Mouse (Mus musculus) lung, postnatal 0 days (tissue): Measurements from ENCODE around the gene Slc39a5. TPM values are rescaled to one million over a fixed set of nuclear protein-coding genes. Genes with fewer than 3 reads are reported as not detected.

Source experiments
- ATAC-seq: fragments of 200-750 bp; cut with Nextera tagmentation; 2 replicates; pipeline ENCODE4 v1.8.0; 2017; ENCODE audit warnings: moderate library complexity
- DNase-seq: peaks from one replicate; pipeline ENCODE4 v3.0.0-alpha.2; 2016; ENCODE audit warnings: low spot score
- H3K27ac ChIP-seq: fragments of 300-500 bp; sonication (generic); 2 replicates; pipeline ENCODE4 v1.5.1; 2014; ENCODE audit warnings: antibody characterized with exemption, mild to moderate bottlenecking, low read length, mixed read lengths
- H3K27me3 ChIP-seq: fragments of 300-500 bp; sonication (generic); replicated peaks from 2 replicates; pipeline ENCODE4 v1.6.1; 2014; ENCODE audit warnings: low read length, mixed read lengths; ENCODE audit not compliant: insufficient read depth
- H3K36me3 ChIP-seq: fragments of 300-500 bp; sonication (generic); 2 replicates; pipeline ENCODE4 v1.6.1; 2014; ENCODE audit warnings: low read length, mixed read lengths; ENCODE audit not compliant: insufficient read depth
- H3K4me1 ChIP-seq: fragments of 300-500 bp; sonication (generic); 2 replicates; pipeline ENCODE4 v1.6.1; 2014; ENCODE audit warnings: antibody characterized with exemption, low read depth, low read length, mixed read lengths; ENCODE audit not compliant: insufficient read depth
- H3K4me2 ChIP-seq: fragments of 300-500 bp; sonication (generic); replicated peaks from 2 replicates; pipeline ENCODE4 v1.6.1; 2014; ENCODE audit warnings: low read depth, mild to moderate bottlenecking, low read length, moderate library complexity, mixed read lengths
- H3K4me3 ChIP-seq: fragments of 300-500 bp; sonication (generic); 2 replicates; pipeline ENCODE4 v1.5.1; 2014; ENCODE audit warnings: low read depth, low read length
- H3K9ac ChIP-seq: fragments of 300-500 bp; sonication (generic); replicated peaks from 2 replicates; pipeline ENCODE4 v1.6.1; 2014; ENCODE audit warnings: low read depth, mild to moderate bottlenecking
- H3K9me3 ChIP-seq: fragments of 300-500 bp; sonication (generic); 2 replicates; pipeline ENCODE4 v1.6.1; 2016; ENCODE audit warnings: low read length, mixed read lengths
- CTCF ChIP-seq: IDR thresholded peaks from 2 replicates; pipeline ENCODE4 v1.5.1; 2016; ENCODE audit warnings: antibody characterized with exemption, mild to moderate bottlenecking
- EP300 ChIP-seq: IDR thresholded peaks from 2 replicates; pipeline ENCODE4 v1.6.1; 2016; ENCODE audit warnings: antibody characterized with exemption, mild to moderate bottlenecking, control low read depth
- WGBS: fragments of 180-500 bp; shearing (Covaris S2); extraction: QIAGEN DNeasy Blood & Tissue Kit; methylation state at CpG from one replicate; pipeline ENCODE4 v1.1.7; 2014; 5-methylcytosine and 5-hydroxymethylcytosine counted together
- polyA plus RNA-seq: library from polyadenylated mRNA; unstranded; fragments of >200 nt; fragmentation: Nextera tagmentation; extraction: Ambion mirVana; gene quantifications from 2 replicates; pipeline ENCODE4 v1.2.1, GENCODE M21; 2015

The Slc39a5 gene
- polyA plus RNA-seq, 1 experiment from 2014 or later, result not detected

DNA sequence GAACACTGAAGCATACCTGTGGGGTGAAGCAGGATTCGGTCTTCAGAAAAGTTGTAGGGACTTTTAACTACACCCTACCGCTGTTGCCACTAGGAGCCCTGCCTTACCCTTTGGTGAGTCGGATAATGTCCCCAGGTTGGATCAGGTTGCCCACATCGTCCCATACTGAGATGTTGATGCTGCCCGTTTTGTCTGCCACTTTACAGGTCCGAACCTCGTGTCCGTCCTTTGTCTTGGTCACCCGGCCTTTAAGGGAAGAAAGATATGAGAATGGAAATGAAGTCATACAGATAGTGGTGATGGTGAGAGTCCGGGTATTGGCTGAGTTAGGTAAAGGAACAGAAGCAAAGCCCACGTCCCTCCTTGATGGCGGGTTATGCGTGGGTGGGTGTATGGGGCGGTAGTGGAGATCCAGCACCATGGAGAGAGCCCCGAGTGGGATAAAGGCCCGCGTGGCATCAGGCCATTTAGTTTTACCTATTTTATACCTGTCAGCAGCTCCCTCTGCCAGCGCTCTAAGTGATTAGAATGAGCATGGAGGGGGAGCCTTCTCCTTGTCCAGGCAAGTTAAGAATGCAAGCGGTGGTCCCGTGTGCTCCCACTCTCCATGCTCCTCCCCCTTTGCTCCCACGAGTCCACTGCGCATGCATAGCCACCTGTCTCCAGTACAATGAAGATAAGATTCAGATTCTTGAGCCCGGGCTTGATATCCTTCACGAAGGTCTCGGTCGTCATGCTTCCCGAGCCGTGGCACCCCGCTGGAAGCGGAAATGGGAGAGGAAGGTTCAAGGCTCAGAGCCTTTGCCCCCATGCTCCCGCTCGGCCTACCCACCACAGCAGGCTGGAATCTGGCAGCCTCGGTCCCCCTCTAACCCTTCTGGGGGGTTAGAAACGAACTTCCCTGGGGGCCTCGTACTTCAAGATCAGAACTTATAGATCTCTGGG is 7.8 kb upstream of the Slc39a5 start:
- no peaks in the 10 kb centered on the region for H3K9me3 ChIP-seq
- peaks cover 10% of the 10 kb centered on the region; the same call in 1 of the 2 replicates for H3K4me1 ChIP-seq
- H3K27me3 ChIP-seq, result no peaks in the 10 kb centered on the region
- 17% methylated on average over 35 of the region's 35 CpGs for whole genome bisulfite sequencing
- no peak for TF ChIP-seq EP300
- TF ChIP-seq CTCF, result no peak
- H3K4me3 ChIP-seq, result peak overlapping the region; percentile 81
- no peak for ATAC-seq
- H3K9ac ChIP-seq, result peak overlapping the region; percentile 59
- peak overlapping the region; percentile 84 for H3K4me2 ChIP-seq
- peak; percentile 21 for DNase-seq
- peak overlapping the region; percentile 35; the same call in 1 of the 2 replicates for H3K27ac ChIP-seq
- H3K36me3 ChIP-seq, result peaks cover 7% of the 10 kb centered on the region

DNA sequence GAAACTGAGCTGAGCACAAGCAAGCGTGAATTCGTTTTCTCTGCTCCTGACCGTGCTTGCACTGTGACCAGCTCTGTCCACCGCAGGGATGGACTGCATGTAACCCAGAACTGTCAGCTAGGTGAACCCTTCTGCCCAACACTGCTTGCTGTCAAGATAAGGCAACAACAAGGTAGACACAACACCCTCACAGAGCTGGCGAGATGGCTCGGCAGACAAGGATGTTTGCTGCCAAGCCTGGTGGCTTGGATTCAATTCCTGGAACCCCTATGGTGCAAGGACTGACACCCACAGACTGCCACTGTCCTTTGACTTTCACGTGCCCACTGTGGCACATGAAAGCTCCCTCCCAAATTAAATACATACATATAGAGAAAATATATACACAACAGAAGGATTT is 2.9 kb upstream of the Slc39a5 start:
- no peak overlapping the region for H3K4me2 ChIP-seq
- ATAC-seq (no peak), DNase-seq (no peak)
- TF ChIP-seq CTCF (no peak), EP300 (no peak)
- no peak overlapping the region for H3K9ac ChIP-seq
- no peak overlapping the region for H3K4me3 ChIP-seq
- no peak overlapping the region for H3K27ac ChIP-seq
- H3K36me3 ChIP-seq, result peaks cover 7% of the 10 kb centered on the region; the same call in 1 of the 2 replicates
- no peaks in the 10 kb centered on the region for H3K27me3 ChIP-seq
- H3K4me1 ChIP-seq, result no peaks in the 10 kb centered on the region
- no peaks in the 10 kb centered on the region for H3K9me3 ChIP-seq
- 84% methylated on average over 7 of the region's 7 CpGs for WGBS

DNA sequence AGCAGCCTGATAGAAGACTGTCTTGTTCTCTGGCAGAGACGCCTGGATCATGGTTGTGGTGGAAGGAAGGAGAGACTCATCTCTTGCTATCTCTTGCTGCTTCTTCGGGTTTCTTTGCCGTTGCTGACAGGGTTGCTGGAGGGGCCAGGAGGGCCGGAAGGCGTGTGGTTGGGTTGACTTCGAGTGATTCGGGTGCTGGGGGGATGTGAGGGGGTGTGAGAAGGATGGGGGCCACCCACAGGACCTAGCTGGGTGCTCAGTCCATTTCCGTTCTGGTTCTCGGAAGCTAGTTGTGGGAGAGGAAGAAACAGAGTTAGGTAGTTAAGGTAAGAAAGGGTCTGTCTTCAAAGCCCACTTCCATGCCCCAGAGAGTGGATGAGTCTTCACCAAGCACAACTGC is 609 bp upstream of the Slc39a5 start:
- ATAC-seq (no peak), DNase-seq (no peak)

DNA sequence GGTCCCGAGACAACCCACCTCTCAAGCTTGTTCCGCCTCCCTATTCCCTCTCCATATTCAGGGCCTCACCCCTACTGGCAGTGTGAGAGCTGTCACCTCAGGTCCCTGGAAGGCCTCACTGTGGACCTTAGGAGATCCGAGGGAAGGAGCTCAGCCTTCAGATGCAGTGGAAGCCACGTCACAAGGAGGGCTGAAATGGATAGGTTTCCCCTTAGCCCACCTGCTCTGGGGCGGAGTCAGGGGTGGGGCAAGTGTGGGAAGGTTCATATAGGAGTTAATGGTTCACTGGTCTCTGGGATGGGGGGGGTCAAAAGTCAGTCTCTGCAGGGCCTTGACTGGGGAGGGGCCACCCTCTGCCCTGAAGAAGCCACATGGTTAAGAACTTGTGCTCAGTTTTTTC is 691 bp downstream of the Slc39a5 start:
- WGBS, result 29% methylated on average over 5 of the region's 5 CpGs
- Histone ChIP-seq H3K4me3 (no peak overlapping the region), H3K27ac (no peak overlapping the region), H3K36me3 (no peaks in the 10 kb centered on the region), H3K4me2 (no peak overlapping the region), H3K4me1 (no peaks in the 10 kb centered on the region), H3K27me3 (no peaks in the 10 kb centered on the region), H3K9ac (no peak overlapping the region), H3K9me3 (no peaks in the 10 kb centered on the region)
- ATAC-seq, result 0 out of 2 replicates have a peak, but pooled peaks have one; percentile 4
- TF ChIP-seq EP300 (no peak), CTCF (no peak)
- no peak for DNase-seq

More for the DNA sequence above, 609 bp upstream of the Slc39a5 start:
- H3K4me2 ChIP-seq, result no peak overlapping the region
- no peak overlapping the region for H3K27ac ChIP-seq
- 79% methylated on average over 9 of the region's 9 CpGs for WGBS
- TF ChIP-seq CTCF (no peak), EP300 (no peak)
- no peak overlapping the region for H3K9ac ChIP-seq
- peaks cover 7% of the 10 kb centered on the region; the same call in 1 of the 2 replicates for H3K36me3 ChIP-seq
- no peaks in the 10 kb centered on the region for H3K9me3 ChIP-seq
- H3K27me3 ChIP-seq, result no peaks in the 10 kb centered on the region
- H3K4me3 ChIP-seq, result no peak overlapping the region
- no peaks in the 10 kb centered on the region for H3K4me1 ChIP-seq

DNA sequence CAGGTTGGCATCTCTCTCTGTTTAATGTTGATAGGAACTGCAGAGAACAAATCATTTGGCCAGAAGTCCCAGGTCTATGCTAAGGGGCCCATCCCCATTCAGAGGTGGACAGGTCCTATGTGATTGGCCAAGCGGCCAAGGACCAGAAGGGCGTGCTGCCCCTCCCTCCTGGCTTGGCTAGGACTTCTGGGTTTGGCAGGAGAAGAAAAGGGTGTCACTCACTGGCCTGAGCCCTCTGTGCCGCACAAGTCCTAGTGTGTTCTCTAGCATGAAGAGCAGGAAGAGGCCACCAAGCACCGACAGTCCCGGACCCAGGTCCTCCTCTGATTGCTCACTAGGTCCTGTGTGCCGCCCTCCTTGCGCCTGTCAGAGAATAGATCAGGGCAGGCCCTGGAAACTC is 3.6 kb downstream of the Slc39a5 start:
- peak; percentile 17; the same call in 1 of the 2 replicates for ATAC-seq

DNA sequence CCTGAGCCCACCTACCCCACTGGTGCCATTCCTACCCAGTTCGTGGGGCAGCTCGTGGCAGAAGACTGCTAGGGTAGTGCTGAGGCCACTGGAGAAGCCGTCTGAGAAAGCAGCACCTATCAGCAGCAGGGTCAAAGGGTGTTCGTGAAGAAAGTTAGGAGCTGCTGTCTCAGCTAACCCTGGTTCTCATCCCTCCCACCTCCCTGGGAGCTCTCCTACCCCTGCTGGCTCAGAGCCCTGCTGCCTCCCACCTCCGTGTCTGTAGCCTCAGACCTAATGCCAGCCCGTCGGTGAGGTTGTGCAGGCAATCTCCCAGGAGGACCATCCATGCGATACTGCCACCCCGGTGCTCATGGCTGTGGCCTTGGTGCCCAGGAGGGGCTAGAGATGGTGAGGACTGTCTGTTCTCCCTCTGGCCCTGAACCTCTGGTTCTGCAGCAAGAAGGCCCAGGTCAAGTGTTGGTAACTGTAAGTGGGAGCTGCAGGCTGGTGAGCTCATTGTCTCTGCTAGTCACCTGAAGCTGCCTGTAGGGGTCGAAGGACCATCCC is 4.2 kb downstream of the Slc39a5 start:
- H3K4me2 ChIP-seq, result no peak overlapping the region
- no peaks in the 10 kb centered on the region for H3K9me3 ChIP-seq
- no peak for TF ChIP-seq CTCF
- TF ChIP-seq EP300, result no peak
- DNase-seq (no peak), ATAC-seq (no peak)
- H3K9ac ChIP-seq, result no peak overlapping the region
- no peaks in the 10 kb centered on the region for H3K36me3 ChIP-seq
- 69% methylated on average over 10 of the region's 10 CpGs for WGBS
- no peaks in the 10 kb centered on the region for H3K27me3 ChIP-seq
- H3K4me3 ChIP-seq, result no peak overlapping the region
- no peak overlapping the region for H3K27ac ChIP-seq
- no peaks in the 10 kb centered on the region for H3K4me1 ChIP-seq

More for the DNA sequence above, 3.6 kb downstream of the Slc39a5 start:
- Histone ChIP-seq H3K4me2 (no peak overlapping the region), H3K27ac (no peak overlapping the region), H3K9ac (no peak overlapping the region), H3K4me1 (no peaks in the 10 kb centered on the region), H3K36me3 (no peaks in the 10 kb centered on the region), H3K4me3 (no peak overlapping the region), H3K9me3 (no peaks in the 10 kb centered on the region), H3K27me3 (no peaks in the 10 kb centered on the region)
- WGBS, result 61% methylated on average over 7 of the region's 7 CpGs
- DNase-seq, result no peak
- TF ChIP-seq CTCF (no peak), EP300 (no peak)
